Mouse (Mus musculus): ENCODE results near the gene Accsl. TPM values are rescaled to one million over a fixed set of nuclear protein-coding genes. Genes with fewer than 3 reads are reported as not detected.

The Accsl gene
- polyA plus RNA-seq, 1 experiment from 2014 or later, result not detected

DNA sequence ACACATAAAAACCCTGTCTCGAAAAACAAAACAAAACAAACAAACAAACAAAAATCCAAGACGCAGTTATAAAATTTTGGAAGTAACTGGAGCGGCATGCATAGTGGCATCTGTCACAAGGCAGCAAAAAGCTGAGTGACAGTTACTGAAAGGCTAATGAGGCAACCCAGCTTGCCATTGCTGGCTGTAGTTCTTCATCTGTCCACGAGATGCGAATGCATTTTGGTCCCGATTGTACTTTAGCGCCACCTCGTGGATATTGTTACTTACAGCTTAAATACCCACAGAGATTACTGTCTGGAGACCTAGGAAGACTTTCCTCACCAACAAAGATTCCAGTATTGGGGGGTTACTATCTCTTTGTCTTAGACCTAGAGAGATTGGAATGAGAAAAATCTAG is 45.4 kb downstream of the Accsl start:
- Histone ChIP-seq H3K27me3 (ENCODE audit: insufficient read depth, low read length) (no peaks in the 10 kb centered on the region), H3K4me2 (ENCODE audit: low read length) (no peak overlapping the region), H3K36me3 (ENCODE audit: insufficient read depth, low read length) (no peaks in the 10 kb centered on the region), H3K4me3 (replicated peaks; ENCODE audit: low read depth, low read length) (no peak overlapping the region), H3K9ac (ENCODE audit: low read depth, low read length) (no peak overlapping the region), H3K9me3 (replicated peaks; ENCODE audit: low read length) (no peaks in the 10 kb centered on the region), H3K4me1 (replicated peaks; ENCODE audit: insufficient read depth, low read length) (peaks cover 7% of the 10 kb centered on the region; the same call in 1 of the 2 replicates), H3K27ac (no peak overlapping the region)
- ATAC-seq (replicated peaks; ENCODE audit: low FRiP score, low read depth) (peak; percentile 38), DNase-seq (ENCODE audit: low spot score) (peak; percentile 97)
- WGBS, result 18% methylated on average over 8 of the region's 8 CpGs
- TF ChIP-seq CTCF (IDR thresholded peaks at IDR 0.05; ENCODE audit: low read depth), result peak; percentile 98

DNA sequence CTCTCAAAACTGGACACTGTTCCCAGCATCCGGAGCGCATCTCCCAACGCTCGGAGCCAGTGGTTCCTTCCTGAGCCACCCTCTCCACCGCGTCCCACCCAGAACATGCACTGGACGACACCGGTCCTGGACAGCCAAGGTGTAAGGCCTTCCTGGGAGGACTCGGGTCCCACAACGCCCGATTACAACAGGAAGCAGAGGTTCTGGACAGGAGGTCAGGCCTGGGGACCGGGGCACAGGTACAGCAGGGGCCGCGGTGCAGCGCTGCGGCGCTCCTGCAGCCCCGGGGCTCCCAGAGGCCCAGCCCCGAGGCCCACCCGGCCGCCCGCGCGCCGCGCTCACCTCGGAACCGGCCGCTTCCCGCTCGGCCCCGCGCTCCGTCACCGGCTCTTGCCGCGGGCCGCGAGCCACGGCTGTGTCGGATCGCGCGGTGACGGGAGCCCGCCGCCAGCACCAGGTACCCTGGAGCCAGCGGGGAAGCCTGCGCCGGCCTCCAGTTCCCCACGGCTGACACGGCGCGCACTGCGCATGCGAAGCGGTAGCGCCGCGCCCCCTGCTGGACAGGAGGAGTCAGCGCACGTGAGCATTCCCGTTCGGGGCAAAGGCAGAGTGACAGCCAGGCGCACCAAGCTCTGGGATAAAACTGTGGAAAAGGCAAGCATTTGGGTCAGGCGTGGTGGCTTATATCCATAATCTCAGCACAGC is 46.8 kb downstream of the Accsl start, which contains the start of gene Ext2:
TSS of gene Ext2 (minus strand) at position 524 of the 705 bp plus-strand sequence.
- H3K27me3 ChIP-seq (ENCODE audit: insufficient read depth, low read length), result no peaks in the 10 kb centered on the region
- H3K9ac ChIP-seq (ENCODE audit: low read depth, low read length), result peak within 1 kb of the TSS; percentile 90
- H3K4me2 ChIP-seq (ENCODE audit: low read length), result peak within 1 kb of the TSS; percentile 59
- whole genome bisulfite sequencing, result under 1% methylated on average over 66 of the region's 66 CpGs
- peak; percentile 91 for TF ChIP-seq CTCF (IDR thresholded peaks at IDR 0.05; ENCODE audit: low read depth)
- peak; percentile 83 for ATAC-seq (replicated peaks; ENCODE audit: low FRiP score, low read depth)
- no peak within 1 kb of the TSS for H3K27ac ChIP-seq
- H3K9me3 ChIP-seq (replicated peaks; ENCODE audit: low read length), result no peaks in the 10 kb centered on the region
- peak within 1 kb of the TSS; percentile 84 for H3K4me3 ChIP-seq (replicated peaks; ENCODE audit: low read depth, low read length)
- no peaks in the 10 kb centered on the region for H3K36me3 ChIP-seq (ENCODE audit: insufficient read depth, low read length)
- DNase-seq (ENCODE audit: low spot score), result peak; percentile 90
- H3K4me1 ChIP-seq (replicated peaks; ENCODE audit: insufficient read depth, low read length), result peaks cover 7% of the 10 kb centered on the region; the same call in 1 of the 2 replicates

DNA sequence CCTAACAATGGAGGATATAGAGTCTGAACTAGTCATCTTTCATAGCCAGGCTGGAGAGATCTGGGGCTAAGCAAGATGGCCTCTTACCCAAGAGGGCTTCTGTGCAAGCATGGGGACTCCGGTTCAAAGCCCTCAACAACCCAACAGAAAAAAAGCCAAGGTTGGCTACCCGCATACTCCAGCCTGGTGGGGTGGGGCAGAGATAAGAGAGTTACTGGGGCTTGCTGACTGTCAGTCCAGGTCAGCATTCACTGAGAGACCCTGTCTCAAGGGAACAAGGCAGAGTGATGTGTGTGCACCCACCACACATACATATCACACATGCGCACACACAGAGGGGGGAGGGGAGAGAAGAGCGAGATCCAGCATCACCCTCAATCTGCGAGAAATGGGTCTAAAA is 51.2 kb downstream of the Accsl start:
- H3K4me3 ChIP-seq (replicated peaks; ENCODE audit: low read depth, low read length), result no peak overlapping the region
- WGBS, result 97% methylated on average over 5 of the region's 5 CpGs
- no peak for TF ChIP-seq CTCF (IDR thresholded peaks at IDR 0.05; ENCODE audit: low read depth)

DNA sequence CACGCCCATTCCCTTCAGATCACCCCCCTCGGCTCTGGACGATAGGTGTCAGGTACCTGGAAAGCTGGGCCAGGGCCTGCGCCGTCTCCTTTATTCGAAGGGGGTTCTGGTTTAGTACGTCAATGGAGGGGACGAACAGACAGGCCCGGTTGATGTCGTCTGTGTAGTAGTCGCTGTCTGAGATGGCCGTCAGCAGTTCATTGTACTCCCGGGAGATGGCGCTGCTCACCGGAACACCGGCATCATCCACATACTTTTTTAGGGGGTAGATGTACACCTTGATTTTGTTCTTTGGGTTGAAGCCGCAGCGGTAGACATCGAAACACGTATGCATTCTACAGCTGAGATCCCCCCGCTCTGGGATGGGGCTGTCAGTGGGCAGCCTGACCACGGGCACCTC is 55.6 kb downstream of the Accsl start:
- no peak overlapping the region for H3K4me3 ChIP-seq (replicated peaks; ENCODE audit: low read depth, low read length)
- H3K27ac ChIP-seq, result no peak overlapping the region
- DNase-seq (ENCODE audit: low spot score) (no peak), ATAC-seq (replicated peaks; ENCODE audit: low FRiP score, low read depth) (no peak)
- TF ChIP-seq CTCF (IDR thresholded peaks at IDR 0.05; ENCODE audit: low read depth), result no peak
- H3K4me1 ChIP-seq (replicated peaks; ENCODE audit: insufficient read depth, low read length), result no peaks in the 10 kb centered on the region
- no peak overlapping the region for H3K4me2 ChIP-seq (ENCODE audit: low read length)
- H3K27me3 ChIP-seq (ENCODE audit: insufficient read depth, low read length), result no peaks in the 10 kb centered on the region
- H3K36me3 ChIP-seq (ENCODE audit: insufficient read depth, low read length), result peaks cover 25% of the 10 kb centered on the region
- WGBS, result 94% methylated on average over 22 of the region's 22 CpGs
- no peak overlapping the region for H3K9ac ChIP-seq (ENCODE audit: low read depth, low read length)
- no peaks in the 10 kb centered on the region for H3K9me3 ChIP-seq (replicated peaks; ENCODE audit: low read length)

More for the DNA sequence above, 51.2 kb downstream of the Accsl start:
- Histone ChIP-seq H3K4me2 (ENCODE audit: low read length) (no peak overlapping the region), H3K36me3 (ENCODE audit: insufficient read depth, low read length) (0 out of 2 replicates have a peak, but pooled peaks cover 7% of the 10 kb centered on the region), H3K4me1 (replicated peaks; ENCODE audit: insufficient read depth, low read length) (peaks cover 7% of the 10 kb centered on the region; the same call in 1 of the 2 replicates), H3K27ac (no peak overlapping the region), H3K27me3 (ENCODE audit: insufficient read depth, low read length) (no peaks in the 10 kb centered on the region), H3K9ac (ENCODE audit: low read depth, low read length) (no peak overlapping the region), H3K9me3 (replicated peaks; ENCODE audit: low read length) (no peaks in the 10 kb centered on the region)
- DNase-seq (ENCODE audit: low spot score) (no peak), ATAC-seq (replicated peaks; ENCODE audit: low FRiP score, low read depth) (no peak)

DNA sequence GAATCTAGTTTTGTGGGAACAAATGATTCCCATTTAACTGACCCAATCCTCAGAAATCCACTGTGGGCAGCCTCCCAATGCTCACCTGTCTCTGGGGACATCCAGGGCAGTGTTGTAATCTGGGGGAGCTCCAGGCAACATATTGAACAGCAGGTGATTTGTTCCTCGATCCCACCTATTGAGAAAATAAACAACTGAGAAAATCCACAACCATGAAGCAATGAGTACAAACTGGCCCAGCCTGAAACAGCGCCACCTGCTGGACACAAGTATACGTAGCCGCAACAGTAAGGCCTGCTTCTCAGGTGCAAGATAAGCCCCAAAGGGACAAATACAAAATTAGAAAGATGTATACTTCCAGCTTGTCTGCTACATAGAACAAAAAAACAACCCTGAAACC is 57.1 kb downstream of the Accsl start:
- Histone ChIP-seq H3K4me2 (ENCODE audit: low read length) (no peak overlapping the region), H3K36me3 (ENCODE audit: insufficient read depth, low read length) (peaks cover 34% of the 10 kb centered on the region), H3K27me3 (ENCODE audit: insufficient read depth, low read length) (no peaks in the 10 kb centered on the region), H3K9ac (ENCODE audit: low read depth, low read length) (no peak overlapping the region), H3K9me3 (replicated peaks; ENCODE audit: low read length) (no peaks in the 10 kb centered on the region), H3K4me1 (replicated peaks; ENCODE audit: insufficient read depth, low read length) (no peaks in the 10 kb centered on the region), H3K27ac (no peak overlapping the region), H3K4me3 (replicated peaks; ENCODE audit: low read depth, low read length) (no peak overlapping the region)
- ATAC-seq (replicated peaks; ENCODE audit: low FRiP score, low read depth), result no peak
- TF ChIP-seq CTCF (IDR thresholded peaks at IDR 0.05; ENCODE audit: low read depth), result peak; percentile 89
- peak; percentile 63 for DNase-seq (ENCODE audit: low spot score)
- 46% methylated on average over 4 of the region's 4 CpGs for WGBS

DNA sequence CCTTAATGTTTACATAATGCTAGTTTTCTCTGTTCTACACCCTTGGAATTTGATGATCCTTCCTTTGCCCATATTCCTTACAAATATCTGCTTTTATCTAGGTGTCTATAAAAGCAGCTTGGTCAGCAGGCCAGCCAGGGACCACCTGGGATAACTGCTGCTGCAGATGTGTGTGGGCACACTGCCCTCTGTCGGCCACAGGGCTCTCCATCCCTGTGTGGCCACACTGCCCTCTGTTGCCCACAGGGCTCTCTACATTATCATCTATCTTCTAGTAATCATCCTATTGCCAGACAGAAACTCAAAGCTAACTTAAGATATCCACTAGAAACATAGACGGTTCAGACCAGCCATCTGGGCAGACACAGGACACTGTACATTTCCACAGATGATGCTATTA is 59.0 kb downstream of the Accsl start:
- H3K9ac ChIP-seq (ENCODE audit: low read depth, low read length), result no peak overlapping the region
- DNase-seq (ENCODE audit: low spot score) (peak; percentile 70), ATAC-seq (replicated peaks; ENCODE audit: low FRiP score, low read depth) (0 out of 2 replicates have a peak, but pooled peaks have one; percentile 46)
- H3K4me1 ChIP-seq (replicated peaks; ENCODE audit: insufficient read depth, low read length), result no peaks in the 10 kb centered on the region
- H3K9me3 ChIP-seq (replicated peaks; ENCODE audit: low read length), result no peaks in the 10 kb centered on the region
- 11% methylated on average over 2 of the region's 2 CpGs for WGBS
- H3K4me2 ChIP-seq (ENCODE audit: low read length), result no peak overlapping the region
- peak; percentile 91 for TF ChIP-seq CTCF (IDR thresholded peaks at IDR 0.05; ENCODE audit: low read depth)
- no peaks in the 10 kb centered on the region for H3K27me3 ChIP-seq (ENCODE audit: insufficient read depth, low read length)
- H3K27ac ChIP-seq, result no peak overlapping the region
- H3K36me3 ChIP-seq (ENCODE audit: insufficient read depth, low read length), result peaks cover 40% of the 10 kb centered on the region
- H3K4me3 ChIP-seq (replicated peaks; ENCODE audit: low read depth, low read length), result no peak overlapping the region

Data from kidney, postnatal 0 days (tissue).